Mouse (Mus musculus) heart, embryonic 12.5 days (tissue): ENCODE measurements at regions not wholly inside any gene's neighbourhood (a gene's known extent, or its start where the extent isn't known, plus 50 kb on each side); places are given as distances from the start of the nearest gene placed in this dataset.

Experiments used
- ATAC-seq: fragments of 200-750 bp; cut with Nextera tagmentation; 2 replicates; pipeline ENCODE4 v1.8.0; 2017; ENCODE audit warnings: moderate TSS enrichment, moderate library complexity; ENCODE audit not compliant: insufficient number of reproducible peaks, low FRiP score
- H3K27ac ChIP-seq: fragments of 300-500 bp; sonication (generic); 2 replicates; pipeline ENCODE4 v1.5.1; 2016; ENCODE audit warnings: mild to moderate bottlenecking, moderate library complexity; ENCODE audit not compliant: poor library complexity, severe bottlenecking
- H3K27me3 ChIP-seq: fragments of 300-500 bp; sonication (generic); replicated peaks from 2 replicates; pipeline ENCODE4 v1.6.1; 2016; ENCODE audit warnings: mild to moderate bottlenecking, moderate library complexity
- H3K36me3 ChIP-seq: fragments of 300-500 bp; sonication (generic); 2 replicates; pipeline ENCODE4 v1.6.1; 2016; ENCODE audit warnings: mild to moderate bottlenecking, moderate library complexity
- H3K4me1 ChIP-seq: fragments of 300-500 bp; sonication (generic); replicated peaks from 2 replicates; pipeline ENCODE4 v1.6.1; 2016; ENCODE audit warnings: mild to moderate bottlenecking
- H3K4me2 ChIP-seq: fragments of 300-500 bp; sonication (generic); 2 replicates; pipeline ENCODE4 v1.6.1; 2016; ENCODE audit warnings: mild to moderate bottlenecking, moderate library complexity
- H3K4me3 ChIP-seq: fragments of 300-500 bp; sonication (generic); 2 replicates; pipeline ENCODE4 v1.5.1; 2016; ENCODE audit warnings: mild to moderate bottlenecking
- H3K9ac ChIP-seq: fragments of 300-500 bp; sonication (generic); 2 replicates; pipeline ENCODE4 v1.6.1; 2016; ENCODE audit warnings: mild to moderate bottlenecking, moderate library complexity
- H3K9me3 ChIP-seq: fragments of 300-500 bp; sonication (generic); replicated peaks from 2 replicates; pipeline ENCODE4 v1.6.1; 2016; ENCODE audit warnings: mild to moderate bottlenecking, moderate library complexity
- WGBS: fragments of 180-500 bp; shearing (Covaris S2); methylation state at CpG from one replicate; pipeline ENCODE4 v1.1.7; 2016; 5-methylcytosine and 5-hydroxymethylcytosine counted together

DNA sequence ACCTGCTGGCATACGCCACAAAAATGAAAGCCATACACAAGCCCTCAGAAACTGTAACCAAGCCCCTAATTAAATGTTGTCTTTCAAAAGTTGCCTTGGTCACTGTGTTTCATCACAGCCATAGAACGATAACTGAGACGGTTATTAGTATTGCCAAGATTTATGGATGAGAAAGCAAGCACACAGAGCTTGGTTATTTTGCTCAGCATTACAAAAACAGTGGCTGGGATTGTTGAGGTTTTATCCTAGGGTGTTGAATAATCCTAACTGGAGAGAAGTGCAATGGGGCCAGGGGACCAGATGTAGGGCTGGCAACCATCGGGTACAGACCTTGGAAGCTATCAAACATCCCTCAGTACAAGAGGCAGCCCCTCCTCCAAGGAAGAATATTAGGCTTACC lies 106.4 kb upstream of the Rcn1 start:
- WGBS: 77% methylated on average over 4 of the region's 4 CpGs
- ATAC-seq: no peak
- Histone ChIP-seq H3K27me3 (no peaks in the 10 kb centered on the region), H3K27ac (no peak overlapping the region), H3K4me2 (no peak overlapping the region), H3K4me3 (no peak overlapping the region), H3K9ac (no peak overlapping the region), H3K36me3 (no peaks in the 10 kb centered on the region), H3K4me1 (peaks cover 18% of the 10 kb centered on the region), H3K9me3 (no peaks in the 10 kb centered on the region)

DNA sequence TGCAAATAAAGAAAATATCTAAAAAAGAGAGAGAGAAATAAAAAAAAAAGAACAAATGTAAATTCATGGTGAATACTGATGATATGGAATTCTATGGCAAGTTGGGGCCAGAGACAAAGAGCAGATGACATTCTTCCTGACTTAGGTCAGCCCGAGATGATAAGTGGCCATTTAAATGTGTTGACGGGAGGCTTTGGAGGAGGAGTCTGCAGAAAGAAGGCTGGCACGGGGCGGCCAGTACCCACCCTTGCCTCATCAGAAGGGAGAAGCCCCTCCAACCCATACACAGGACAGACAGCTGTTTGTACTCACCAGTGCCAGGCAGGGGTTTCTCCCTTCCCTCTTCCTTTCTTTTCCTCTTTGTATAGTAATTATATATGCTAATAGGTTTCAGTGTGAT lies 108.0 kb upstream of the Rcn1 start:
- Histone ChIP-seq H3K4me3 (no peak overlapping the region), H3K9ac (no peak overlapping the region), H3K36me3 (no peaks in the 10 kb centered on the region), H3K27me3 (no peaks in the 10 kb centered on the region), H3K27ac (no peak overlapping the region), H3K4me1 (peaks cover 27% of the 10 kb centered on the region), H3K4me2 (peak overlapping the region; percentile 30; the same call in 1 of the 2 replicates), H3K9me3 (no peaks in the 10 kb centered on the region)
- 3% methylated on average over 4 of the region's 4 CpGs for WGBS
- no peak for ATAC-seq

DNA sequence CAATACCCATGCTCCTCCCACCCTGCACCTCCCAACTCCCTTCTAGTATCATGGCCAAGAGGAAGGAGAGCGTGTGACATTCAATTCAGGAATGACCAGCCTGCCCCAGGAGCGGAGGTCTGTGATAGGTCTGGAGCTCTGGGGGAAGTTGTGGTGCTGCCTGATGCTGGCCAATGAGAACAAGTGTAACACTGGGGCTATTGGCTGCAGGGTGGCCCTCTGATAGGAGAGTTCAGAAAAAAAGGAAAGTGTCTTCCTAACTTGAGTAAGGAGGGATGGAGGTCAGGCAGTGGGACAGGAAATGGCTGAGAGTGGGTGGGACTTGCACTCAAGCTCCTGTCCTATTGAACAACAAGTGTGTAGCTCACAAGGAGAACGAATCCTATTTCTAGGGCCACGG lies 111.7 kb upstream of the Rcn1 start:
- H3K36me3 ChIP-seq: no peaks in the 10 kb centered on the region
- ATAC-seq: no peak
- no peak overlapping the region for H3K4me3 ChIP-seq
- WGBS: 77% methylated on average over 4 of the region's 4 CpGs
- no peak overlapping the region for H3K4me2 ChIP-seq
- H3K9ac ChIP-seq: no peak overlapping the region
- H3K9me3 ChIP-seq: no peaks in the 10 kb centered on the region
- H3K27me3 ChIP-seq: no peaks in the 10 kb centered on the region
- no peak overlapping the region for H3K27ac ChIP-seq
- H3K4me1 ChIP-seq: peaks cover 40% of the 10 kb centered on the region

DNA sequence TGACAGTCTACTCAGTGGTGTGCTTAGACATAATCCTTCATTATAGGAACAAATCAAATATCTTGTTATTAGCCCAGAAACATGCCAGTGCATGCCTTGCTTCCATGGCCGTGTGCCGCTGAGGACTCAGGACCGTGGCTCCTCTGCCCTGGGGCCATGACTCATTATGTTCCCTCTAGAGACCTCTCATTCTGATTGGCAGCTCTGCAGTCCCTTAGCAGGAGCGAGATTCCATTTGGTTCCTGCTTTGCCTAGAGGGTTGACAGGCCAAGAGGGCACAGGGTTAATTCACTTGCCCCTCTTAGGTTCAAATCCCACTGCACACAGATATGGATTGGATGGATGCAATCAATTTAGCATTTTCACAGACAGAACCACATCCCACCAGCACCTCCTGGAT lies 112.6 kb upstream of the Rcn1 start:
- H3K9ac ChIP-seq: no peak overlapping the region
- no peak for ATAC-seq
- no peaks in the 10 kb centered on the region for H3K9me3 ChIP-seq
- peaks cover 42% of the 10 kb centered on the region for H3K4me1 ChIP-seq
- 55% methylated on average over 4 of the region's 4 CpGs for WGBS
- H3K36me3 ChIP-seq: no peaks in the 10 kb centered on the region
- no peak overlapping the region for H3K27ac ChIP-seq
- no peak overlapping the region for H3K4me3 ChIP-seq
- H3K27me3 ChIP-seq: no peaks in the 10 kb centered on the region
- no peak overlapping the region for H3K4me2 ChIP-seq

DNA sequence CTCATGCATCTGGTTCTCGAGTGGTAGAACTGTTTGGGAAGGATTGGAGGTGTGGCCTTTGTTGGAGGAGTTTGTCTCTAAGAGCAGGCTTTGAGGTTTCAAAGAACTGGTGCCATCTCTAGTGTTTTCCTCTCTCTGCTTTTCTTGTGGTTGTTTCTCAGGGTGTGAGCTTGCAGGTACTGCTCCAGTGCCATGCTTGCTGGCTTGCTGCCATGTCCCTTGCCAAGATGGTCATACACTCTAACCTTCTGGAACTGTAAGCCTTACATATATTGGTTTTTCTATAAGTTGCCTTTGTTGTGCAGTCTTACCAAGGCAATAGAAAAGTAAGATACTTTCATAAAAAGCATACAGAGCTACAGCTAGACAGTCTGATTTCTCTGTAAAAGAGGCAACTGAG lies 115.1 kb upstream of the Rcn1 start:
- Histone ChIP-seq H3K4me1 (peaks cover 34% of the 10 kb centered on the region), H3K27ac (no peak overlapping the region), H3K36me3 (no peaks in the 10 kb centered on the region), H3K27me3 (0 out of 2 replicates have a peak, but pooled peaks cover 4% of the 10 kb centered on the region), H3K9ac (no peak overlapping the region), H3K4me2 (no peak overlapping the region), H3K4me3 (no peak overlapping the region), H3K9me3 (no peaks in the 10 kb centered on the region)
- WGBS: 92% methylated on average over 1 of the region's 1 CpGs
- no peak for ATAC-seq

DNA sequence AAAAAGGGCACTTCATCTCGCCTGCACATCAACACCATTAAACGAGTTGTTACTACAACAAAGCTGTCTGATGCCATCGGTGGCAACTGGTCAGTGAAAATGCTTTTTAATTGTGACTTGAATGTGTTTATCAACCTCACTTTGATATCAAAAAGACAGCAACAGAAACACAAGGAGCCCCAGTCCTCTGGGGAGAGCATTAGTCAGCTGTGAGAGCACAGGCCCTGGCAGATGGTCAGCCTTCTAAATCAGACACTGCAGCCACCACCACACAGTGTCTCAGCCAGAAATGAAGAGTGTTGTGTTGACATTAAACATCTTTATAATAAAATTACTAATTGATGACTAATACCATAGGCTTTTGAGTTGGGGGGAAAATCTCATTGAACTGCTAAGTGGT lies 115.8 kb upstream of the Rcn1 start:
- H3K4me3 ChIP-seq: no peak overlapping the region

DNA sequence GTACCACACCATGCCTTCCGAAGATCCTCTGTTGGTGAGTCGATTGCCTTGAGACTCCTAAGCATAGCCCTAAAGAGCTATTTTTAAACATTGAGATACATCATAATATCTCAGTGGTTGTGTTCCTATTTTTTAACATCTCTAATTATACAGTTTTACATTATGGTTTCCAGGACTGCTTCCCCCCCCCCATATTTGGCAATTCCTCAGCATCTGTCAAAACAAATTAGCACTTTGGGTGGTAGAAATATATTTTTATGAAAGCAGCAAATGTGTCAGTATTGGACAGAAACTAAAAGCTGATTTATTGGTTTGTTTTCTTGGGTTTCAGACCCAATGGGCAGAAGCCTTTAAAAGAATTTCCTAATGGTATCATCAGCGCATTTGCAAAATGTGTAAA lies 116.2 kb upstream of the Rcn1 start:
- H3K9ac ChIP-seq: no peak overlapping the region
- 73% methylated on average over 3 of the region's 3 CpGs for WGBS
- no peaks in the 10 kb centered on the region for H3K9me3 ChIP-seq
- H3K4me1 ChIP-seq: peaks cover 34% of the 10 kb centered on the region
- no peak for ATAC-seq
- no peak overlapping the region for H3K4me3 ChIP-seq
- no peaks in the 10 kb centered on the region for H3K36me3 ChIP-seq
- H3K27me3 ChIP-seq: 0 out of 2 replicates have a peak, but pooled peaks cover 4% of the 10 kb centered on the region
- H3K27ac ChIP-seq: no peak overlapping the region
- H3K4me2 ChIP-seq: no peak overlapping the region

More for the DNA sequence above, 115.8 kb upstream of the Rcn1 start:
- no peaks in the 10 kb centered on the region for H3K36me3 ChIP-seq
- no peaks in the 10 kb centered on the region for H3K9me3 ChIP-seq
- H3K27me3 ChIP-seq: 0 out of 2 replicates have a peak, but pooled peaks cover 4% of the 10 kb centered on the region
- H3K9ac ChIP-seq: no peak overlapping the region
- peaks cover 34% of the 10 kb centered on the region for H3K4me1 ChIP-seq
- H3K4me2 ChIP-seq: no peak overlapping the region
- 58% methylated on average over 3 of the region's 3 CpGs for WGBS
- H3K27ac ChIP-seq: no peak overlapping the region
- no peak for ATAC-seq

DNA sequence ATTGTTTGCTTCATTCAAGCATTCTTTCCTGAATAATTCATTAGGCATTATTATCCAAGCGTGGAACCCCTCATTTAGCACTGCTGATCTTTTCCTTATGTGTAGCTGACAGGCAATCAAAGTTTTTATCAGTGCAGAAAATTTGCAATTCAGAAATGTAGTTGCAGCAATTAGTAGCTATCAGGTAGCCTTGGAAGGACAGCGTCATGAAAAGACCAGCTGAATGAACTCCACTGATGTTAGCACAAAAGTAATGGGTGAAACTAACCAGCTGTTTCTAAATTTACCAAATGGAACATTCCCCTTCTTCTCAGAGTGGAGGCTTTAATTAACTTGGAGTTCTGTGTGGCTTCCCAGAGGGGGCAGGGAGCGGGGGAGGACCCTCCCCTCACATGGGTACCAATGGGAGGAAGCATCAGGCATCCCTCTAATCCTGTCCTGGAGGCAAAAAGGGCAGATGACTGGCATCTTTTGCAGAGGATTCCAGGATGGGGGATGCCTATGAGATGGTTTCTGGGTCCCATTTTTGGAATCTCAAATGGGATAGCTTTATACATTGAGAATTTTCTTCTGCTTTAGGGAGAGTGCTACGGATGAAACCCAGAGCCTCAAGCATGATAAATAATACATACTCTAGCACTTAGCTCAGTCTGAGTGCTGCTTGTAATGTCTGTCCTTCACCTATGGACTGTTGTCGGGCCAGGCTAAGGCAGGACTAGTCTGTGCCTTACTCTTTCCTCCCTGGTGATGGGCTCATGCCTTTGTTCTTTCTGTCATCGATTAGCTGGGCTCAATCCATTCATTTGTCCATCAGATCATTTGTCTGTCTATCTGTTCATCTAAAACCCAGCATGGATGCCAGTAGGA lies 117.4 kb upstream of the Rcn1 start:
- no peak for ATAC-seq
- H3K4me2 ChIP-seq: no peak overlapping the region
- 0 out of 2 replicates have a peak, but pooled peaks cover 4% of the 10 kb centered on the region for H3K27me3 ChIP-seq
- H3K9me3 ChIP-seq: no peaks in the 10 kb centered on the region
- H3K36me3 ChIP-seq: no peaks in the 10 kb centered on the region
- H3K4me1 ChIP-seq: peaks cover 24% of the 10 kb centered on the region
- 57% methylated on average over 6 of the region's 6 CpGs for WGBS
- H3K9ac ChIP-seq: no peak overlapping the region
- H3K27ac ChIP-seq: no peak overlapping the region
- H3K4me3 ChIP-seq: no peak overlapping the region

DNA sequence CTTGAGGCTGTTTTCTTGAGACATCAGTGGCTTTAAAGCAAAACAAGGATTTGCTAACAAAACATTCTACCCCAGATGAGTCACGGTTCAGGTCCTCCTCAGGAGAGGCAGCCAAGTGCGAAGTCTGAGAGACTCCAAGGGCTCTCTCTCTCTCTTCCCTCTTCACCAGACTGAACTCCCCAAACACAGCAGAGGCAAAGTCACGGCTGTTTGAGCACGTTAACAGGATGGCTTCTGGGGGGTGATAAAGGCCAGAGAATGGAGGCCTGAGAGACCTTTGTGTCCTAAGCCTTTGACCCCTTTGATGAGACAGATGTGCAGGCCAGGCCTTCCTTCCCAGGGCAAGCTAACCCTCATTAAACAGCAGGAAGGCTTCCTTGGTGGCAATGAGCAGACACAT lies 122.7 kb upstream of the Rcn1 start:
- no peak for ATAC-seq
- 24% methylated on average over 4 of the region's 4 CpGs for WGBS
- Histone ChIP-seq H3K36me3 (no peaks in the 10 kb centered on the region), H3K9me3 (no peaks in the 10 kb centered on the region), H3K27ac (no peak overlapping the region), H3K4me2 (no peak overlapping the region), H3K4me3 (no peak overlapping the region), H3K4me1 (peaks cover 8% of the 10 kb centered on the region; the same call in 1 of the 2 replicates), H3K27me3 (peaks cover 15% of the 10 kb centered on the region; the same call in 1 of the 2 replicates), H3K9ac (no peak overlapping the region)

DNA sequence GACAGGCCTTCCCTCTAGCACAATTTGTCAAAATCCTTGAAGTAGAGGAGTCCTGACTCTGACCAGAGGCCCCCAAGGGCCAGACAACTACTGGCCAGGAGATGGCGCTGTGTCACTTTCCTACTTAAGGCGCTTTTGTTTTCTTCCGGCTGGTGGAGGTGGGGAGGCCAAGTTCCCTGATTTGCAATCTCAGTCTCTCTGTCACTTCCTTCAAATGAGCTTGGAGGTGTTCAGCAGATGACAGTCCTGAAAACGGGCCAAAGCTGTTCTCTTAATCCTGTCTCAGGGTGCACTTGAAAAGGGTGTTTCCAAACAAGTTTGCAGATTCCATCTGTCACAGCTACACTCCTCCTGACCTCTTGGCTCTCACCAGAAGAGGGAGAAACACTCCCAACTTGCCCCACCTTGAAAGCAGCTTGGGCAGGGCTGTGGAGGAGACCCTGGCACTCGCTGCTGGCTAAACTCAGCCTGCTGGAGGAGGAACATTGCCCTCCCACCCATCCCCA lies 124.2 kb upstream of the Rcn1 start:
- H3K4me2 ChIP-seq: no peak overlapping the region
- H3K27ac ChIP-seq: no peak overlapping the region
- ATAC-seq: 0 out of 2 replicates have a peak, but pooled peaks have one; percentile 15
- peaks cover 15% of the 10 kb centered on the region; the same call in 1 of the 2 replicates for H3K27me3 ChIP-seq
- no peaks in the 10 kb centered on the region for H3K9me3 ChIP-seq
- H3K9ac ChIP-seq: no peak overlapping the region
- no peaks in the 10 kb centered on the region for H3K36me3 ChIP-seq
- no peak overlapping the region for H3K4me3 ChIP-seq
- WGBS: 5% methylated on average over 5 of the region's 5 CpGs
- 0 out of 2 replicates have a peak, but pooled peaks cover 4% of the 10 kb centered on the region for H3K4me1 ChIP-seq

DNA sequence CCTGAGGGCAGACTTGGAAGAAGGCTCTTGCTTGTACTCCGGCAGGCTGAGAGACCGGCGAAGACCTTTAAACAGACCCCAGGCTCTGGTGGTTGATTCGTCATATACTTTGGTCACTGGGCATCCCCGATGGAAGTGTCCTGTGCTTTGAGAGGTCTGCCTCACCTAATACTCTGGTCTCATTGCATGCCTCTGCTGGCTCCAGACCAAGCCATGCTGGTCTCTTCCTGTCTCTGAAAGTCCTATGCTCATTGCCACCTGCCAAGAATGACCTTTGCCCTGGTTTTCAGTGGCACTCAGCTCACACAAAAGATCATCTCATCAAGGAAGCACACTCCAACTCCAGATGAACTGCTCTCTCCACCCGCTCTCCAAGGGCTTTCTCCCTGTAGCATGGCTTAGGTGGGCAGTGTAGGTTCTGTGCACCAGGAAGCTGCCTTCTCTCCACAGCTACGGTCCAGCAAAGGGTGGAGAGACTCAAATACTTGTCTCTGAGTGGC lies 126.0 kb upstream of the Rcn1 start:
- Histone ChIP-seq H3K27me3 (peaks cover 12% of the 10 kb centered on the region; the same call in 1 of the 2 replicates), H3K36me3 (no peaks in the 10 kb centered on the region), H3K9ac (no peak overlapping the region), H3K4me3 (no peak overlapping the region), H3K27ac (no peak overlapping the region), H3K9me3 (no peaks in the 10 kb centered on the region), H3K4me1 (0 out of 2 replicates have a peak, but pooled peaks cover 4% of the 10 kb centered on the region), H3K4me2 (no peak overlapping the region)
- ATAC-seq: no peak
- 73% methylated on average over 7 of the region's 7 CpGs for WGBS
